Mouse (Mus musculus) megakaryocyte, embryonic 14.5 days (primary cell): ENCODE data around the gene Bri3bp. TPM values are rescaled to one million over a fixed set of nuclear protein-coding genes. Genes with fewer than 3 reads are reported as not detected.

Experiments used
- H3K27me3 ChIP-seq: replicated peaks from 2 replicates; pipeline ENCODE3; 2012; ENCODE audit warnings: inconsistent platforms
- H3K36me3 ChIP-seq: replicated peaks from 2 replicates; pipeline ENCODE3; 2012; ENCODE audit warnings: low read length, inconsistent platforms, mixed read lengths
- H3K4me1 ChIP-seq: 2 replicates; pipeline ENCODE4 v1.6.1; 2012; ENCODE audit warnings: inconsistent platforms
- H3K4me3 ChIP-seq: replicated peaks from 2 replicates; pipeline ENCODE3; 2012; ENCODE audit warnings: moderate library complexity, mild to moderate bottlenecking, inconsistent platforms
- H3K9me3 ChIP-seq: 2 replicates; pipeline ENCODE4 v1.6.1; 2012; ENCODE audit warnings: inconsistent platforms
- FLI1 ChIP-seq: IDR thresholded peaks from 2 replicates; pipeline ENCODE4 v1.6.1; 2012; ENCODE audit warnings: low read length, inconsistent platforms, mixed read lengths
- GATA1 ChIP-seq: IDR thresholded peaks from 3 replicates; pipeline ENCODE4 v1.6.1; 2012; ENCODE audit warnings: mixed read lengths, low read length, inconsistent platforms, borderline replicate concordance
- polyA plus RNA-seq: library from polyadenylated mRNA; stranded (reverse); fragments of >175 nt; gene quantifications from 2 replicates; pipeline ENCODE4 v1.2.3, GENCODE M21; 2012; ENCODE audit warnings: low replicate concordance; ENCODE audit not compliant: insufficient read depth

Bri3bp gene
- polyA plus RNA-seq, 1 experiment = 36.5 TPM

DNA sequence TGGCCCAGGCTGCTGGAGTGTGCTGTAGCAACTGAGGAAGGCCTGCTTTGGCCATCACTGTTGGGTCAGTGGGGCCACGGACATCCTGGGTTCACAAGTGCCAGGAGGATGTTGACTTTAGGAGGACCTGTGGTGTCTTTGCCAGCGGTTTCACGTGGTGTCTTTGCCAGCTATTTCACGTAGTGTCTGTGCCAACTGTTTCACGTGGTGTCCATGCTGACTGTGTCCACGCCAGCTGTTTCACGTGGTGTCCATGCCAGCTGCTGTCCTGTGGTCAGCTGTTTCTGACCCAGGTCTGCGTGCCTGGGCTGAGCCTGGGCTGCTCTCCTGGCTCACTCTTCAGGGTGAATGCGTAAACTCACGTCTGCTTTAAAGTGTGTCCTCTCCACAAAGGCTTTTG is 54.3 kb downstream of the Bri3bp start:
- TF ChIP-seq GATA1 (no peak), FLI1 (no peak)
- no peak overlapping the region for H3K4me3 ChIP-seq
- no peaks in the 10 kb centered on the region for H3K27me3 ChIP-seq
- H3K36me3 ChIP-seq = peaks cover 83% of the 10 kb centered on the region
- no peaks in the 10 kb centered on the region for H3K9me3 ChIP-seq
- H3K4me1 ChIP-seq = peaks cover 30% of the 10 kb centered on the region

DNA sequence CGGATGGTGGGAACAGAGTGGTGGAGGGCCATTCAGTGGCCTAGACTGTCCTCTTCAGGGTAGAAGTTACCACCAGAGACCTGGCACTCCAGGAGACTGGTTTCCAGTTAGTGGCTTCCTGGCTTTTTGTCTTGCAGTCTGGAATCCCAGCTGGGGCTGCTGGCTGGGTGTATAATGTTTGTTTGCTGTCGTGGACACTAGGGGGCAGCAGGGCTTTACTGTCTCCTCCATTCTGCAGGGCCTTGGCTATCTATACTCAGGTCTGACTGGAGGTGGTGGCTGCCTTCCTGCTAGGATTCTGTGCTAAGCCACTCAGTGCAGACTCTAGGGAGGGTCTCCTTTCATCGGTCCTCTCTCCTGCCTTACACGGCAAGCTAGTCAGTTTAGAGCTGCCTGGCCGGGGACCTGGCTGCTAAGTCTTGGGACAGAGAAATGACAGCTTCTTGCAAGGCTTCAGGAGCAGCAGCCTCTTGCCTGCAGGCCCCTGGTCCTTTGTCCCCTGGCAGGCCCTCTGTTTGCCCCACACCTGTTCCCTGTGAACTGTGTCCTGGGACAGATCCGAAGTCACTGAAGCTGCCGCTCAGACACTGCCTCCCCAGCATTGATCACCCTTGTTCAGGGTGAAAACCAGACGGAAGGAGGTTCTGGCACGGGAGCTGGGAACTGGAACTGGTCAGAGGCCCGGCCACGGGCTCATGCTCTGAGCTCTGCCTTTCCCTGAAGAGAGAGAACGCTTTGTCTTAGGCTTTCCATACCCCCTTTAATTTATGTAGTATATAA is 56.6 kb downstream of the Bri3bp start:
- TF ChIP-seq GATA1 (no peak), FLI1 (no peak)
- H3K4me3 ChIP-seq = no peak overlapping the region
- H3K27me3 ChIP-seq = no peaks in the 10 kb centered on the region
- peaks cover 83% of the 10 kb centered on the region for H3K36me3 ChIP-seq
- H3K4me1 ChIP-seq = peaks cover 46% of the 10 kb centered on the region
- no peaks in the 10 kb centered on the region for H3K9me3 ChIP-seq

DNA sequence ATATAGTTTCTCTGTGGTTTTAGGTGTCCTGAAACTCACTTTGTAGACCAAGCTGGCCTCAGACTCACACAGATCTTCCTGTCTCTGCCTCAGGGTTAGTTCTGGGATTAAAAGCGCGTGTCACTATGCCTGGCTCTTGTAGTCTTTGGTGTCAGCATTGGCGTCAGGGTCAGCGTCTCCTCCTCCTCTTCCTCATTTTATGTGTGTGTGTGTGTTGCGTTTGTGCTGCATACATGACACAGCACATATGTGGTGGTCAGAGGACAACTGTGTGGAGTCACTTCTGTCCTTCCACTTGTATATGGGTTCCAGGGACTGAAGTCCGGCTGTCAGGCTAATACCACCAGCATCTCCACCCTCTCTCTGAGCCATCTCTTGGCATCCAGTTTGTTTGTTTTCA is 60.1 kb downstream of the Bri3bp start:
- no peak for TF ChIP-seq FLI1
- no peak for TF ChIP-seq GATA1
- Histone ChIP-seq H3K9me3 (no peaks in the 10 kb centered on the region), H3K27me3 (no peaks in the 10 kb centered on the region), H3K4me3 (no peak overlapping the region), H3K4me1 (peaks cover 58% of the 10 kb centered on the region), H3K36me3 (peaks cover 86% of the 10 kb centered on the region)

DNA sequence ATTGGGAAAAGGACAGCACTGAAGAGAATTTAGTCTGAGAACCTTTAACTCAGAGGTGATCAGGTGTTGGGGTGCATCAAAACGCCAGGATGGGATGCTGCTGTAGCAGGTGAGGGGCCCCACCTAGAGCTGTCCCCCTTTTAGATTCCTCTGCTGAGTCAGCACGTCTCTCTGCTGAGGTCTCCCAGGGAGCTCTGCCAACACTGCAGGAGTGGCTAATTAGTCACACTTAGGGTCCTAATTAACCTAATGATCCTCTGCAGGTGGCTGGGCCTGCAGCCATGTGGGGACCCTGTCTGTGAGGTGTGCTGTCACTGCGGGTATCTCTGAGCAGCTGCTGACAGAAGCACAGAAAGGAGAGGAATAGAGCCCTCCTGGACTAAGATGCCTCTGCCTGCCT is 60.8 kb downstream of the Bri3bp start:
- TF ChIP-seq FLI1 (no peak), GATA1 (no peak)
- H3K4me1 ChIP-seq = peaks cover 58% of the 10 kb centered on the region
- H3K9me3 ChIP-seq = no peaks in the 10 kb centered on the region
- no peak overlapping the region for H3K4me3 ChIP-seq
- no peaks in the 10 kb centered on the region for H3K27me3 ChIP-seq
- peaks cover 91% of the 10 kb centered on the region for H3K36me3 ChIP-seq

DNA sequence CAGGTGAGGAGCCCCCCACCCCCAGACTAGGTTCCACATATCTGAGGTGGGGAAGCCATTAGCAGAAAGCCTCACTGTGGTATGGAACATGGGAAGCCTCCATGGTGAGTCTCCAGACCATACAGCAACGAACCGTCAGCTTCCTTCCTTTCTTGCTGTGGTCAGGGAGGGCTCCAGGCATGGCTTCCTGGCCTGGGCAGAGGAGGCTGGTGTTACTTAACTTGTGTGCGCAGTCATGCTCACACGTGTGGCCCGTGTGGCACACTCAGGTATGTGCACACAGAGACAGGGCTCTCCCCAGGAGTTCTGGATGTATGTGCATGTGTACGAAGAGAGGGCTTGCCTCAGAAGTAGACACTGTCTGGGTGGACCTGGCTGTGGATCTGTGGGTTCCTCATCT is 62.3 kb downstream of the Bri3bp start:
- Histone ChIP-seq H3K27me3 (no peaks in the 10 kb centered on the region), H3K9me3 (no peaks in the 10 kb centered on the region), H3K4me3 (peak overlapping the region; percentile 38), H3K4me1 (peaks cover 50% of the 10 kb centered on the region), H3K36me3 (peaks cover 92% of the 10 kb centered on the region)
- no peak for TF ChIP-seq FLI1
- TF ChIP-seq GATA1 = no peak

DNA sequence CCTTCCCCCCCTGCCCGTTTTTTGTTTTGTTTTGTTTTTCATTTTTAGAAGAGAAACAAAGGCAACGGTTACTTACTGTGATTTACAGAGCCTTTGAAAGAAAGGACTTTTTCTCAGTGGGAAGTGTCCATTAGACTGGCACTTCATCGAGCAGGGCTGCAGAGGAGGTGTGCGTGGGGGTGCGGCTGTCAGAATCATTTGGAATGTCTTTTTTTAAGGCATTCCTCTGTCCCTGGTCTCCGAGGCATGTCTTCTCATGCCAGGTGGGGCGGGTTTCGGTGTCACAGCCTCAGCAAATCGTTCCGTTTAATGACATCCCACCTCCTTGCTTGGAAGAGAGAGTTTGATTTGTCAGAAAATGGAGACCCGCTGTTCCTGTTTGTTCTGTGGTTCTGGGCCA is 63.3 kb downstream of the Bri3bp start:
- no peak overlapping the region for H3K4me3 ChIP-seq
- peaks cover 46% of the 10 kb centered on the region for H3K4me1 ChIP-seq
- peaks cover 92% of the 10 kb centered on the region for H3K36me3 ChIP-seq
- H3K9me3 ChIP-seq = no peaks in the 10 kb centered on the region
- TF ChIP-seq GATA1 = no peak
- no peak for TF ChIP-seq FLI1
- H3K27me3 ChIP-seq = no peaks in the 10 kb centered on the region

DNA sequence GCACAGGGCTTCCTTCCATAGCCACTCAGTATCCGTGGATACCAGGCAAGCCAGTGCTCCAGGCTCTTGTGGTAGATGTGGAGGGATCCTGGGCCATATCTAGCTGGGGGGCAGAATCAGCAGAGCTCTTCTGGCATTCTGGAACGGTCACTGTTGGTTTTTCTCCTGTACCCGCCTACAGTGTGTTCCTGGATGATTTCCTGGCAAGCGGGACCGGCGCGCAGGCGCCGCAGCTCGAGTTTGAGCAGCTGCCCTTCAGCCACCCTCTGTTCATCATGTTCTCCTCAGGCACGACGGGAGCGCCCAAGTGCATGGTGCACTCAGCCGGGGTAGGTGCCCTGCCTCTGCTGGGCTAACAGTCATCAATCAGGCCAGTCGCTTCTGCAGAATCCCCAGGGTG is 64.6 kb downstream of the Bri3bp start:
- TF ChIP-seq GATA1 (no peak), FLI1 (no peak)
- Histone ChIP-seq H3K36me3 (peaks cover 92% of the 10 kb centered on the region), H3K4me3 (no peak overlapping the region), H3K27me3 (no peaks in the 10 kb centered on the region), H3K4me1 (peaks cover 44% of the 10 kb centered on the region), H3K9me3 (no peaks in the 10 kb centered on the region)

DNA sequence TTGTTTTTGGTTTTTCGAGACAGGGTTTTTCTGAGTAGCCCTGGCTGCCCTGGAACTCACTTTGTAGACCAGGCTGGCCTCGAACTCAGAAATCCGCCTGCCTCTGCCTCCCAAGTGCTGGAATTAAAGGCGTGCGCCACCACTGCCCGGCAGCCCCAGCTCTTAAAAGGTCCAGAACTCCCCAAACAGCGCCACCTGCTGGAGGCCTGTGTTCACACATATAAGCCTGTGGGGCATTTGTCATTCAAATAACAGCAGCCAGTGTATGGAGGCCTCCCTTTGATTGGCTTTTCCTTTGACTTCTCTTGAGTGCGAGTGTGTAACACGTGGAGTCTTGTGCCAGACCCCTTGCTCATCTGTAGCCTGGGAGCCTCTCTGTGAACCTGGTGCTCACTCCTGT is 66.2 kb downstream of the Bri3bp start:
- Histone ChIP-seq H3K27me3 (no peaks in the 10 kb centered on the region), H3K4me3 (no peak overlapping the region), H3K36me3 (peaks cover 92% of the 10 kb centered on the region), H3K9me3 (no peaks in the 10 kb centered on the region), H3K4me1 (peaks cover 33% of the 10 kb centered on the region)
- TF ChIP-seq GATA1 (no peak), FLI1 (no peak)

DNA sequence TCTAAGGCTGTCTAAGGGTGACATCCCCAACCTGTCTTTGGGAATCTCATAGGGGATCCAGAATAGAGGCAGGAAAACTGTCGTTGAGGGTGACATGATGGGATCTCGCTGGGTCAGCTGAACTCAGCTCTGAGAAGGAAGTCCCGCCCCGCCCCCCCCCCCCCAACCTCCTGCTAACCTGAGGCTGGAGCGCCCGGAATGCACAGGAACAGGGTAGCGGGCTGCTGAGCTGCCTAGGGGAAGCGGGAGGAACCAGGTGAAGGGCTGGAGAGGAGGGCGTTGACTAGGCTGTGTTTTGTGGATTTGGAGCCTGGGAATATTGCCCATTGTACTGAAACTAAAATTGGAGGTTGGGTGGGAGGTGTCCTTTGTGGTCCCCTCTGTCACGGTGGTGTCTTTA is 66.6 kb downstream of the Bri3bp start:
- Histone ChIP-seq H3K36me3 (peaks cover 92% of the 10 kb centered on the region), H3K27me3 (no peaks in the 10 kb centered on the region), H3K4me1 (peaks cover 30% of the 10 kb centered on the region), H3K9me3 (no peaks in the 10 kb centered on the region), H3K4me3 (no peak overlapping the region)
- no peak for TF ChIP-seq GATA1
- no peak for TF ChIP-seq FLI1

DNA sequence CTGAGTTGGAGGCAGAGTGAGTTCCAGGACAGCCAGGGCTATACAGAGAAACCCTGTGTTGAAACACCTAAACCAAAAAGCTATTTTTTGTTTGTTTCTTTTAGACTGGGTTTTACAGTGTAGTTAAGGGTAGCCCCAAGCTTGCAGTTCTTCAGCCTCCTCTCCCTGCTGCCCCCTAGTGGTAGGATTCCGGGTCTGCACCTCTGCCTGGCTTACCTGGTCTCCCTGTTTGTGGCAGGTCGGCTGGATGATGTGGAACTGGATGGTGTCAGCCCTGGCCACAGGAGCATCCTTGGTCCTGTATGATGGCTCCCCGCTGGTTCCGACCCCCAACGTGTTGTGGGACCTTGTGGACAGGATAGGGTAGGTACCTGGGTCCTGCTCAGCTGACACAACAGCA is 68.2 kb downstream of the Bri3bp start:
- Histone ChIP-seq H3K9me3 (no peaks in the 10 kb centered on the region), H3K36me3 (peaks cover 92% of the 10 kb centered on the region), H3K27me3 (no peaks in the 10 kb centered on the region), H3K4me1 (peaks cover 15% of the 10 kb centered on the region), H3K4me3 (no peak overlapping the region)
- TF ChIP-seq GATA1 = no peak
- no peak for TF ChIP-seq FLI1

Other genes with a start within 250 kb of the Bri3bp start
- gene Scarb1, start 100.5 kb upstream of the Bri3bp start, polyA plus RNA-seq = 138 and 186 TPM in 2 replicates
- 0.53 and 1.9 TPM in 2 replicates for gene Gm10382, start 52.2 kb upstream of the Bri3bp start, polyA plus RNA-seq
- 71.3 and 127 TPM in 2 replicates for gene Ubc, start 51.4 kb upstream of the Bri3bp start, polyA plus RNA-seq
- gene Dhx37, start 7.4 kb upstream of the Bri3bp start, polyA plus RNA-seq = 14.4 and 23.5 TPM in 2 replicates
- gene Aacs, start 34.2 kb downstream of the Bri3bp start, polyA plus RNA-seq = 55.1 and 59.7 TPM in 2 replicates
- not detected in 2 replicates for gene Tmem132b, start 90.2 kb downstream of the Bri3bp start, polyA plus RNA-seq